Mouse (Mus musculus) hindbrain, postnatal 0 days (tissue): Measurements from ENCODE around the gene Ipo4. TPM values are rescaled to one million over a fixed set of nuclear protein-coding genes. Genes with fewer than 3 reads are reported as not detected.

Experiments used
- ATAC-seq: fragments of 200-750 bp; cut with Nextera tagmentation; 2 replicates; pipeline ENCODE4 v1.8.0; 2017; ENCODE audit warnings: mild to moderate bottlenecking, moderate TSS enrichment, moderate library complexity
- DNase-seq: peaks from one replicate; pipeline ENCODE4 v3.0.0-alpha.2; 2015; ENCODE audit warnings: low spot score
- H3K27ac ChIP-seq: fragments of 300-500 bp; sonication (generic); 2 replicates; pipeline ENCODE4 v1.5.1; 2014; ENCODE audit warnings: mild to moderate bottlenecking
- H3K27me3 ChIP-seq: fragments of 300-500 bp; sonication (generic); 2 replicates; pipeline ENCODE4 v1.6.1; 2014; ENCODE audit warnings: low read length, mixed read lengths; ENCODE audit not compliant: insufficient read depth
- H3K36me3 ChIP-seq: fragments of 300-500 bp; sonication (generic); 2 replicates; pipeline ENCODE4 v1.6.1; 2014; ENCODE audit warnings: low read length, mixed read lengths; ENCODE audit not compliant: insufficient read depth
- H3K4me1 ChIP-seq: fragments of 300-500 bp; sonication (generic); 2 replicates; pipeline ENCODE4 v1.6.1; 2014; ENCODE audit warnings: antibody characterized with exemption, low read length, mixed read lengths; ENCODE audit not compliant: insufficient read depth
- H3K4me2 ChIP-seq: fragments of 300-500 bp; sonication (generic); 2 replicates; pipeline ENCODE4 v1.6.1; 2014; ENCODE audit warnings: low read depth, mild to moderate bottlenecking, low read length, moderate library complexity, mixed read lengths
- H3K4me3 ChIP-seq: fragments of 300-500 bp; sonication (generic); 2 replicates; pipeline ENCODE4 v1.5.1; 2014; ENCODE audit warnings: low read length
- H3K9ac ChIP-seq: fragments of 300-500 bp; sonication (generic); replicated peaks from 2 replicates; pipeline ENCODE4 v1.6.1; 2014; ENCODE audit warnings: mild to moderate bottlenecking, low read length, moderate library complexity, mixed read lengths
- H3K9me3 ChIP-seq: fragments of 300-500 bp; sonication (generic); 2 replicates; pipeline ENCODE4 v1.6.1; 2016; ENCODE audit warnings: low read length, mixed read lengths
- CTCF ChIP-seq: IDR thresholded peaks from 2 replicates; pipeline ENCODE4 v1.5.1; 2016; ENCODE audit warnings: antibody characterized with exemption, control low read depth, low read depth
- WGBS: fragments of 180-500 bp; shearing (Covaris S2); extraction: QIAGEN DNeasy Blood & Tissue Kit; methylation state at CpG from one replicate; pipeline ENCODE4 v1.1.7; 2014; 5-methylcytosine and 5-hydroxymethylcytosine counted together
- polyA plus RNA-seq: library from polyadenylated mRNA; unstranded; fragments of >200 nt; fragmentation: Nextera tagmentation; extraction: Ambion mirVana; gene quantifications from 2 replicates; pipeline ENCODE4 v1.2.1, GENCODE M21; 2015
- total RNA-seq: library from RNA; depleted of rRNA; stranded (reverse); fragments of >200 nt; gene quantifications from 2 replicates; pipeline ENCODE4 v1.2.3, GENCODE M21; 2014

Gene Ipo4
- total and polyA plus RNA-seq, 2 experiments from 2014 or later, result 92.5 to 120 TPM

- no peak for TF ChIP-seq CTCF
- no peak for DNase-seq
- under 1% methylated on average over 12 of the region's 12 CpGs for WGBS
- H3K4me1 ChIP-seq, result peaks cover 4% of the 10 kb centered on the region
- no peaks in the 10 kb centered on the region for H3K9me3 ChIP-seq
- peak overlapping the region; percentile 54 for H3K9ac ChIP-seq
- H3K27ac ChIP-seq, result peak overlapping the region; percentile 82
- H3K4me3 ChIP-seq, result peak overlapping the region; percentile 60
- H3K36me3 ChIP-seq, result peaks cover 13% of the 10 kb centered on the region; the same call in 1 of the 2 replicates
- H3K27me3 ChIP-seq, result no peaks in the 10 kb centered on the region
- peak; percentile 60 for ATAC-seq
- H3K4me2 ChIP-seq, result peak overlapping the region; percentile 62
Observed at GRCm38 (mm10) chr14:55671486-55671832, 35.7 kb upstream of the Ipo4 start.

- ATAC-seq, result no peak
- Histone ChIP-seq H3K27me3 (no peaks in the 10 kb centered on the region), H3K9ac (no peak overlapping the region), H3K4me3 (peak overlapping the region; percentile 70; the same call in 1 of the 2 replicates), H3K27ac (0 out of 2 replicates have a peak overlapping the region, but pooled peaks have one; percentile 88), H3K36me3 (peaks cover 21% of the 10 kb centered on the region; the same call in 1 of the 2 replicates), H3K9me3 (no peaks in the 10 kb centered on the region), H3K4me2 (peak overlapping the region; percentile 74), H3K4me1 (no peaks in the 10 kb centered on the region; the same call in 1 of the 2 replicates)
- WGBS, result 29% methylated on average over 2 of the region's 2 CpGs
- no peak for DNase-seq
- TF ChIP-seq CTCF, result no peak
Observed at GRCm38 (mm10) chr14:55660636-55661035, 24.9 kb upstream of the Ipo4 start.

DNA sequence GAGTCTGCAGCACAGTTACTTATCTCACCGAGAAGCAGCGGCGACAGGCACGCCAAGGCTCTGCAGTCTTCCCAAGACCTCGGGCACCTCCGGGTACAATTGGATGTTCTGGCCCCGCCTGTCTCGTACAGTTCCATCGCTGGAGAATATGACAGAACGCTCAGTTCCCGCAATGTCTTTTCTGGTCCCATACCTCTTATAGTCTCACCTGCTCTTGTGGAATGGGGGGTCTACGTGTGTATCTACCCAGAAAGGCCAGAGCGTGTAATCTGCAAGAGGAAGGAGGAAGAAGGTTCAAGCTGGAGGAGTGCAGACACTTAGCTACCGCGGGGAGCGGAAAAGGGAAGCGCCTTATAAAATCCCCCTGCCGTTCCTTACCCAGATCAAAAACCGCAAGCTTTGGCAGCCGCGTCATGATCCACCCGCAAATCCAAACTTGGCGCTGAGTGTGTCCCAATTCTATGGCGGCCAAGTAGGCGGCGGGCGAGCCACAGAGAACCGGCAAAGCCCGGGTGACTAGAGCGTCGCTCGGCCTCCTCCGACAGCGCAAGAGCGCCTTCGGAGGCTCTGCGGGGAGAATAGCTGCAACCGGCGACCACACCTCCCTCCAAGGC is 24.3 kb upstream of the Ipo4 start, which contains the start of gene Mdp1:
Gene Mdp1, minus strand, starts transcription at position 549 of the 614 bp plus-strand sequence.
- H3K27me3 ChIP-seq, result no peaks in the 10 kb centered on the region
- peak within 1 kb of the TSS; percentile 74 for H3K4me2 ChIP-seq
- WGBS, result under 1% methylated on average over 39 of the region's 39 CpGs
- peak within 1 kb of the TSS; percentile 88 for H3K27ac ChIP-seq
- ATAC-seq (peak; percentile 97), DNase-seq (peak; percentile 96)
- H3K4me3 ChIP-seq, result peak within 1 kb of the TSS; percentile 70
- no peaks in the 10 kb centered on the region; the same call in 1 of the 2 replicates for H3K4me1 ChIP-seq
- peaks cover 21% of the 10 kb centered on the region; the same call in 1 of the 2 replicates for H3K36me3 ChIP-seq
- no peaks in the 10 kb centered on the region for H3K9me3 ChIP-seq
- peak within 1 kb of the TSS; percentile 76 for H3K9ac ChIP-seq
- TF ChIP-seq CTCF, result peak; percentile 69

DNA sequence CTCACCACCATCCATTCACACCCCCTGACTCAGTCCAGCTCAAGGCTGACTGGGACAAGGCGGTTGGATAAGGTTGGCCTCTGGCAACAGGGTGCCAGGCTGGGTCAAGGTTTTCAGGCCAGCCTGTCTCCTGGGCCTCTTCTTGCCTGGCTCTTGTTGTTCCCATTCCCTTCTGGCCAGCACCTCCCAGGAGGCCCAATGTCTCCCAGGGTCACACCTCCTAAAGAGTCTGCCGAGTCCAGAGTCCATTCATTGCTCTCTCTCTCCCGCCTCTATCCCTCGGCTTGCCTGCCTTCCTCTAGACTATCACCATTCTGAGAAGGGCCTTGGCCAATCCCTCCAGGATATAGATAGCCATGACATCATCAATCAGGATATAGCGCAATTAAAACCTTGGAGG is 22.3 kb upstream of the Ipo4 start:
- Histone ChIP-seq H3K9ac (no peak overlapping the region), H3K36me3 (peaks cover 14% of the 10 kb centered on the region; the same call in 1 of the 2 replicates), H3K9me3 (no peaks in the 10 kb centered on the region), H3K4me3 (no peak overlapping the region), H3K4me2 (no peak overlapping the region), H3K27ac (no peak overlapping the region), H3K27me3 (no peaks in the 10 kb centered on the region), H3K4me1 (no peaks in the 10 kb centered on the region; the same call in 1 of the 2 replicates)
- ATAC-seq (no peak), DNase-seq (no peak)
- no peak for TF ChIP-seq CTCF
- WGBS, result 91% methylated on average over 5 of the region's 5 CpGs

DNA sequence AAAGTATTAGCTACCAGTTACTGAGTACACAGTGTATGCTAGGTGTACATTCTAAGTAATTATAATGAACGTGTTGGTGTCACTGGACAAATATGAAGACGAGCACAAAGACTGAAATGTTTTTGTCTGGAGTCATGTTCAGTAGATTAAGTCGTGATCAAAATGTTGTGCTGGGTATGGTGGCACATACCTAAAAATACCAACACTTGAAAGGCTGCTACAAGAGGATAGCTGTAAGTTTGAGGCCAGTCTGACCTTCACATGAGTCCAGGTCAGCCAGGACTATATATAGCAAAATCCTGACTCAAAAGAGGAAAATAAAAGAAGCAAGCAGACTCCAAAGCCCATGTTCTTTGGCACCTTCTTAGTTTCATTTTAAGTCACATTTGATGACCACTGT is 21.2 kb upstream of the Ipo4 start:
- no peaks in the 10 kb centered on the region for H3K27me3 ChIP-seq
- DNase-seq (no peak), ATAC-seq (no peak)
- H3K4me2 ChIP-seq, result no peak overlapping the region
- no peaks in the 10 kb centered on the region; the same call in 1 of the 2 replicates for H3K4me1 ChIP-seq
- no peak overlapping the region for H3K27ac ChIP-seq
- no peak overlapping the region for H3K9ac ChIP-seq
- no peaks in the 10 kb centered on the region for H3K9me3 ChIP-seq
- TF ChIP-seq CTCF, result no peak
- H3K36me3 ChIP-seq, result peaks cover 8% of the 10 kb centered on the region; the same call in 1 of the 2 replicates
- WGBS, result 87% methylated on average over 3 of the region's 3 CpGs
- no peak overlapping the region for H3K4me3 ChIP-seq

GRCm38 (mm10) chr14:55651528-55651927 is 15.8 kb upstream of the Ipo4 start:
- H3K9ac ChIP-seq, result no peak overlapping the region
- no peak for DNase-seq
- no peaks in the 10 kb centered on the region for H3K9me3 ChIP-seq
- H3K4me2 ChIP-seq, result no peak overlapping the region
- no peak for TF ChIP-seq CTCF
- H3K4me1 ChIP-seq, result no peaks in the 10 kb centered on the region
- H3K36me3 ChIP-seq, result no peaks in the 10 kb centered on the region
- H3K4me3 ChIP-seq, result no peak overlapping the region
- WGBS, result 89% methylated on average over 7 of the region's 7 CpGs
- no peaks in the 10 kb centered on the region for H3K27me3 ChIP-seq
- no peak for ATAC-seq
- H3K27ac ChIP-seq, result no peak overlapping the region

DNA sequence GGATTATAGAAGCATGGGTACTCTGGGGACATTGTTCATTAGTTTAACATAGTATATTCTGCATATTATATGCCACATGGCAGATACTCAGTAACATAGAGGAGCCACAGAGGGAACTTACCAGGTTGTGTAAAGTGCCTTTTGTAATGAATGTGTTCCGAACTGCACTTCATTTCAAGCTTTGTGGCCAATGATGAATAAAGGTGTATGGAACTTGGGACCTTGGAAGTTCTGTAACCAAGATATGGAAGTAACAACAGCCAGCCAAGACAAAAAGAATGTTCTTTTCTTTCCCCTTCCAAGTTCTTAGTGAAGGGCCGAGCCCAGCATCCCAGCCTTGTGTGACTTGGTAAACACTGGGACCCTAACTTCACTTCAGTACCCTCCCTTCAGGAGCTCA is 14.1 kb upstream of the Ipo4 start, which contains the start of gene Tssk4:
Gene Tssk4, plus strand, starts transcription at position 301 of the 400 bp plus-strand sequence.
- Histone ChIP-seq H3K27ac (no peak within 1 kb of the TSS), H3K4me2 (no peak within 1 kb of the TSS), H3K36me3 (no peaks in the 10 kb centered on the region), H3K9ac (no peak within 1 kb of the TSS), H3K4me3 (no peak within 1 kb of the TSS), H3K9me3 (no peaks in the 10 kb centered on the region), H3K4me1 (no peaks in the 10 kb centered on the region), H3K27me3 (no peaks in the 10 kb centered on the region)
- ATAC-seq (no peak), DNase-seq (no peak)
- WGBS, result 97% methylated on average over 2 of the region's 2 CpGs
- TF ChIP-seq CTCF, result no peak
